Mouse (Mus musculus): ENCODE data around the gene Pde1a. TPM values are rescaled to one million over a fixed set of nuclear protein-coding genes. Genes with fewer than 3 reads are reported as not detected.
A peak's percentile ranks its signal among the peaks of the same experiment; 100 is the strongest.

The Pde1a gene
- polyA plus RNA-seq, 1 experiment from 2014 or later = 12.3 TPM

- Histone ChIP-seq H3K9me3 (no peaks in the 10 kb centered on the region), H3K36me3 (no peaks in the 10 kb centered on the region), H3K4me1 (no peaks in the 10 kb centered on the region), H3K27me3 (no peaks in the 10 kb centered on the region), H3K9ac (no peak overlapping the region), H3K27ac (no peak overlapping the region), H3K4me2 (replicated peaks) (no peak overlapping the region), H3K4me3 (no peak overlapping the region)
- WGBS = 75% methylated on average over 9 of the region's 9 CpGs
- no peak for ATAC-seq (ENCODE audit: insufficient number of reproducible peaks, insufficient read depth, low FRiP score, low TSS enrichment)
Measured at GRCm38 (mm10) chr2:80080090-80080821, 49.0 kb downstream of the Pde1a start.

GRCm38 (mm10) chr2:80079618-80080017 is 49.6 kb downstream of the Pde1a start:
- no peak for ATAC-seq (ENCODE audit: insufficient number of reproducible peaks, insufficient read depth, low FRiP score, low TSS enrichment)
- Histone ChIP-seq H3K27ac (no peak overlapping the region), H3K4me1 (0 out of 2 replicates have a peak, but pooled peaks cover 4% of the 10 kb centered on the region), H3K36me3 (no peaks in the 10 kb centered on the region), H3K9me3 (no peaks in the 10 kb centered on the region), H3K4me3 (no peak overlapping the region), H3K4me2 (replicated peaks) (no peak overlapping the region), H3K27me3 (no peaks in the 10 kb centered on the region), H3K9ac (no peak overlapping the region)
- WGBS = 87% methylated on average over 4 of the region's 4 CpGs

GRCm38 (mm10) chr2:80076323-80076722 is 52.9 kb downstream of the Pde1a start:
- H3K4me3 ChIP-seq = no peak overlapping the region
- WGBS = 80% methylated on average over 4 of the region's 4 CpGs
- no peak for ATAC-seq (ENCODE audit: insufficient number of reproducible peaks, insufficient read depth, low FRiP score, low TSS enrichment)

GRCm38 (mm10) chr2:80074531-80074930 is 54.7 kb downstream of the Pde1a start:
- Histone ChIP-seq H3K9me3 (no peaks in the 10 kb centered on the region), H3K4me1 (peaks cover 12% of the 10 kb centered on the region; the same call in 1 of the 2 replicates), H3K4me3 (no peak overlapping the region), H3K27me3 (no peaks in the 10 kb centered on the region), H3K27ac (no peak overlapping the region), H3K9ac (no peak overlapping the region), H3K4me2 (replicated peaks) (no peak overlapping the region), H3K36me3 (no peaks in the 10 kb centered on the region)
- no peak for ATAC-seq (ENCODE audit: insufficient number of reproducible peaks, insufficient read depth, low FRiP score, low TSS enrichment)
- 80% methylated on average over 2 of the region's 2 CpGs for WGBS

More at GRCm38 (mm10) chr2:80076323-80076722, 52.9 kb downstream of the Pde1a start:
- Histone ChIP-seq H3K9ac (no peak overlapping the region), H3K9me3 (no peaks in the 10 kb centered on the region), H3K4me2 (replicated peaks) (no peak overlapping the region), H3K27me3 (no peaks in the 10 kb centered on the region), H3K36me3 (no peaks in the 10 kb centered on the region), H3K4me1 (peaks cover 12% of the 10 kb centered on the region; the same call in 1 of the 2 replicates), H3K27ac (no peak overlapping the region)

- WGBS = 52% methylated on average over 5 of the region's 5 CpGs
- ATAC-seq (ENCODE audit: insufficient number of reproducible peaks, insufficient read depth, low FRiP score, low TSS enrichment) = no peak
Measured at GRCm38 (mm10) chr2:80074046-80074445, 55.2 kb downstream of the Pde1a start.

GRCm38 (mm10) chr2:80073426-80073825 is 55.8 kb downstream of the Pde1a start:
- WGBS = 55% methylated on average over 2 of the region's 2 CpGs

More at GRCm38 (mm10) chr2:80074046-80074445, 55.2 kb downstream of the Pde1a start:
- Histone ChIP-seq H3K27ac (no peak overlapping the region), H3K9me3 (no peaks in the 10 kb centered on the region), H3K4me3 (no peak overlapping the region), H3K4me1 (peaks cover 12% of the 10 kb centered on the region; the same call in 1 of the 2 replicates), H3K9ac (no peak overlapping the region), H3K27me3 (no peaks in the 10 kb centered on the region), H3K36me3 (no peaks in the 10 kb centered on the region), H3K4me2 (replicated peaks) (no peak overlapping the region)

GRCm38 (mm10) chr2:80069745-80070144 is 59.5 kb downstream of the Pde1a start:
- H3K4me3 ChIP-seq = no peak overlapping the region
- no peaks in the 10 kb centered on the region for H3K36me3 ChIP-seq
- 67% methylated on average over 3 of the region's 3 CpGs for WGBS
- no peak overlapping the region for H3K27ac ChIP-seq
- H3K4me2 ChIP-seq (replicated peaks) = no peak overlapping the region
- no peaks in the 10 kb centered on the region for H3K9me3 ChIP-seq
- no peak overlapping the region for H3K9ac ChIP-seq
- peaks cover 8% of the 10 kb centered on the region; the same call in 1 of the 2 replicates for H3K4me1 ChIP-seq
- H3K27me3 ChIP-seq = no peaks in the 10 kb centered on the region
- no peak for ATAC-seq (ENCODE audit: insufficient number of reproducible peaks, insufficient read depth, low FRiP score, low TSS enrichment)

More at GRCm38 (mm10) chr2:80073426-80073825, 55.8 kb downstream of the Pde1a start:
- Histone ChIP-seq H3K27me3 (no peaks in the 10 kb centered on the region), H3K36me3 (no peaks in the 10 kb centered on the region), H3K27ac (no peak overlapping the region), H3K4me2 (replicated peaks) (no peak overlapping the region), H3K4me1 (peaks cover 12% of the 10 kb centered on the region; the same call in 1 of the 2 replicates), H3K9me3 (no peaks in the 10 kb centered on the region), H3K4me3 (no peak overlapping the region), H3K9ac (no peak overlapping the region)
- no peak for ATAC-seq (ENCODE audit: insufficient number of reproducible peaks, insufficient read depth, low FRiP score, low TSS enrichment)

GRCm38 (mm10) chr2:80066449-80066848 is 62.8 kb downstream of the Pde1a start:
- Histone ChIP-seq H3K9ac (no peak overlapping the region), H3K4me2 (replicated peaks) (no peak overlapping the region), H3K36me3 (no peaks in the 10 kb centered on the region), H3K9me3 (no peaks in the 10 kb centered on the region), H3K27me3 (no peaks in the 10 kb centered on the region), H3K4me1 (no peaks in the 10 kb centered on the region), H3K4me3 (no peak overlapping the region), H3K27ac (no peak overlapping the region)
- ATAC-seq (ENCODE audit: insufficient number of reproducible peaks, insufficient read depth, low FRiP score, low TSS enrichment) = no peak
- 62% methylated on average over 4 of the region's 4 CpGs for WGBS

GRCm38 (mm10) chr2:80056062-80056461 is 73.2 kb downstream of the Pde1a start:
- no peak overlapping the region for H3K9ac ChIP-seq
- ATAC-seq (ENCODE audit: insufficient number of reproducible peaks, insufficient read depth, low FRiP score, low TSS enrichment) = no peak
- H3K4me2 ChIP-seq (replicated peaks) = no peak overlapping the region
- no peak overlapping the region for H3K4me3 ChIP-seq
- no peaks in the 10 kb centered on the region for H3K4me1 ChIP-seq
- no peaks in the 10 kb centered on the region for H3K36me3 ChIP-seq
- no peak overlapping the region for H3K27ac ChIP-seq
- H3K9me3 ChIP-seq = no peaks in the 10 kb centered on the region
- no peaks in the 10 kb centered on the region for H3K27me3 ChIP-seq

- Histone ChIP-seq H3K4me3 (no peak overlapping the region), H3K9me3 (no peaks in the 10 kb centered on the region), H3K27me3 (no peaks in the 10 kb centered on the region), H3K4me2 (replicated peaks) (no peak overlapping the region), H3K4me1 (no peaks in the 10 kb centered on the region), H3K9ac (no peak overlapping the region), H3K27ac (0 out of 2 replicates have a peak overlapping the region, but pooled peaks have one; percentile 63), H3K36me3 (no peaks in the 10 kb centered on the region)
- WGBS = 55% methylated on average over 3 of the region's 3 CpGs
- ATAC-seq (ENCODE audit: insufficient number of reproducible peaks, insufficient read depth, low FRiP score, low TSS enrichment) = 0 out of 2 replicates have a peak, but pooled peaks have one; percentile 15
Measured at GRCm38 (mm10) chr2:80054042-80054441, 75.2 kb downstream of the Pde1a start.

- Histone ChIP-seq H3K4me3 (no peak overlapping the region), H3K4me1 (no peaks in the 10 kb centered on the region), H3K4me2 (replicated peaks) (no peak overlapping the region), H3K36me3 (no peaks in the 10 kb centered on the region), H3K27ac (no peak overlapping the region), H3K27me3 (no peaks in the 10 kb centered on the region), H3K9me3 (no peaks in the 10 kb centered on the region), H3K9ac (no peak overlapping the region)
- no peak for ATAC-seq (ENCODE audit: insufficient number of reproducible peaks, insufficient read depth, low FRiP score, low TSS enrichment)
- 89% methylated on average over 4 of the region's 4 CpGs for WGBS
Measured at GRCm38 (mm10) chr2:80046751-80047513, 82.3 kb downstream of the Pde1a start.

Measured in embryonic facial prominence, embryonic 12.5 days (tissue).